Mouse (Mus musculus) intestine, embryonic 16.5 days (tissue): ENCODE measurements around the gene Bmf. TPM values are rescaled to one million over a fixed set of nuclear protein-coding genes. Genes with fewer than 3 reads are reported as not detected.
"Not testable (repeated sequence)": the region's sequence is repeated elsewhere in the genome, so short reads cannot be mapped to it uniquely, and the experiment has no call there.

Experiments used
- ATAC-seq: fragments of 200-750 bp; cut with Nextera tagmentation; 2 replicates; pipeline ENCODE4 v1.8.0; 2017; ENCODE audit warnings: moderate TSS enrichment, moderate library complexity
- H3K27ac ChIP-seq: fragments of 300-500 bp; sonication (generic); 2 replicates; pipeline ENCODE4 v1.5.1; 2014; ENCODE audit warnings: mild to moderate bottlenecking, low read length
- H3K27me3 ChIP-seq: fragments of 300-500 bp; sonication (generic); replicated peaks from 2 replicates; pipeline ENCODE4 v1.6.1; 2014; ENCODE audit warnings: low read length, control low read depth, mixed read lengths; ENCODE audit not compliant: control insufficient read depth, insufficient read depth
- H3K36me3 ChIP-seq: fragments of 300-500 bp; sonication (generic); 2 replicates; pipeline ENCODE4 v1.6.1; 2014; ENCODE audit warnings: low read length, control low read depth; ENCODE audit not compliant: control insufficient read depth, insufficient read depth
- H3K4me1 ChIP-seq: fragments of 300-500 bp; sonication (generic); 2 replicates; pipeline ENCODE4 v1.6.1; 2014; ENCODE audit warnings: low read length, control low read depth, mixed read lengths; ENCODE audit not compliant: control insufficient read depth, insufficient read depth
- H3K4me2 ChIP-seq: fragments of 300-500 bp; sonication (generic); 2 replicates; pipeline ENCODE4 v1.6.1; 2014; ENCODE audit warnings: low read depth, low read length, control low read depth
- H3K4me3 ChIP-seq: fragments of 300-500 bp; sonication (generic); 2 replicates; pipeline ENCODE4 v1.5.1; 2014; ENCODE audit warnings: mild to moderate bottlenecking, low read length
- H3K9ac ChIP-seq: fragments of 300-500 bp; sonication (generic); 2 replicates; pipeline ENCODE4 v1.6.1; 2014; ENCODE audit warnings: low read depth, low read length
- H3K9me3 ChIP-seq: fragments of 300-500 bp; sonication (generic); 2 replicates; pipeline ENCODE4 v1.6.1; 2016; ENCODE audit warnings: low read length, control low read depth; ENCODE audit not compliant: control insufficient read depth
- WGBS: fragments of 180-500 bp; shearing (Covaris S2); extraction: QIAGEN DNeasy Blood & Tissue Kit; methylation state at CpG from one replicate; pipeline ENCODE4 v1.1.7; 2014; 5-methylcytosine and 5-hydroxymethylcytosine counted together
- polyA plus RNA-seq: library from polyadenylated mRNA; unstranded; fragments of >200 nt; fragmentation: Nextera tagmentation; extraction: Ambion mirVana; gene quantifications from 2 replicates; pipeline ENCODE4 v1.2.1, GENCODE M21; 2015

Gene Bmf
- polyA plus RNA-seq, 1 experiment from 2014 or later: 2.3 TPM

DNA sequence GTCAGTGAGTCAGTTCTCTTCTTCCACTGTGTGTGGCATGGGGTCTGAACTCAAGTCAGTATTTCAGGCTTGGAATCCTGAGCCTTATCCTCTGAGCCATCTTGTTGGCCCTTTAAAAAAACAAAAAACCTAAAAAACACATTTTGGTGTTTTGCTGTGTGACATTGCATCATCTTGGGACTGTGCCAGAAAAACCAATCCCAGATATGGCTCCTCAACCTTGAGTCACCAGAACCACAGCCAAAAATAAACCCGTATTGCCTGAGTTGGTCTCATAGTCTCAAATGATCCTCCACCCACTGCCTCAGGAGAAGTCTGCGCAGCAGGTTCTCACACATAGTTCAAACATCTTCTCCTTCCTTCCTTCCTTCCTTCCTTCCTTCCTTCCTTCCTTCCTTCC is 21.5 kb upstream of the Bmf start:
- Histone ChIP-seq H3K36me3 (no peaks in the 10 kb centered on the region), H3K9me3 (no peaks in the 10 kb centered on the region), H3K27me3 (no peaks in the 10 kb centered on the region), H3K4me3 (no peak overlapping the region), H3K9ac (no peak overlapping the region), H3K4me1 (no peaks in the 10 kb centered on the region), H3K27ac (no peak overlapping the region), H3K4me2 (no peak overlapping the region)
- 84% methylated on average over 2 of the region's 2 CpGs for WGBS
- ATAC-seq: no peak

DNA sequence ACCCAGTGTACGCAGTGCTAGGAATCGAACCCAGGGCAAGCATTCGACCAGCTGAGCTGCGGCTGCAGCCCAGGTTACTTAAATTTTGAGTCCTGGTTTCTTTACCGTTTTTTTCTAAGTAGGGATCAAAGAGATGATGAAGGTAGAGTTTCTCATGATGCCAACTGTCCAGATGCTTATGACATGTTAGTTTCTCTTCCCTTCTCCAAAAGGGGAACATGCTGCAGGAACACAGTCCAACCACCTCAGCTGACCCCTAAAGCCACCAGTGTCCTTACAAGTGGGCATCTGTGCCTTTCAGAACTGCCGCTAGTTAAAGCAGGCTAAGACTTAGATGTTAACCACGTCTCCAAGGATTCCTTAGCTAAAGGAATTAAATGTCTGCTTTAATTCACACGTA is 17.7 kb upstream of the Bmf start:
- Histone ChIP-seq H3K4me2 (no peak overlapping the region), H3K27ac (no peak overlapping the region), H3K27me3 (no peaks in the 10 kb centered on the region), H3K4me3 (no peak overlapping the region), H3K36me3 (no peaks in the 10 kb centered on the region), H3K4me1 (no peaks in the 10 kb centered on the region), H3K9ac (no peak overlapping the region), H3K9me3 (no peaks in the 10 kb centered on the region)
- 88% methylated on average over 8 of the region's 8 CpGs for WGBS
- no peak for ATAC-seq

GRCm38 (mm10) chr2:118562431-118562830 is 12.9 kb upstream of the Bmf start:
- Histone ChIP-seq H3K4me1 (no peaks in the 10 kb centered on the region), H3K9me3 (no peaks in the 10 kb centered on the region), H3K27me3 (no peaks in the 10 kb centered on the region), H3K4me3 (no peak overlapping the region), H3K4me2 (no peak overlapping the region), H3K9ac (no peak overlapping the region), H3K36me3 (no peaks in the 10 kb centered on the region), H3K27ac (no peak overlapping the region)
- ATAC-seq: no peak
- WGBS: 87% methylated on average over 3 of the region's 3 CpGs

- Histone ChIP-seq H3K4me2 (no peak overlapping the region), H3K4me1 (no peaks in the 10 kb centered on the region), H3K9ac (no peak overlapping the region), H3K4me3 (no peak overlapping the region), H3K27me3 (no peaks in the 10 kb centered on the region), H3K36me3 (no peaks in the 10 kb centered on the region), H3K9me3 (no peaks in the 10 kb centered on the region), H3K27ac (no peak overlapping the region)
- WGBS: 85% methylated on average over 4 of the region's 4 CpGs
- ATAC-seq: no peak
Observed at GRCm38 (mm10) chr2:118562015-118562414, 12.5 kb upstream of the Bmf start.

DNA sequence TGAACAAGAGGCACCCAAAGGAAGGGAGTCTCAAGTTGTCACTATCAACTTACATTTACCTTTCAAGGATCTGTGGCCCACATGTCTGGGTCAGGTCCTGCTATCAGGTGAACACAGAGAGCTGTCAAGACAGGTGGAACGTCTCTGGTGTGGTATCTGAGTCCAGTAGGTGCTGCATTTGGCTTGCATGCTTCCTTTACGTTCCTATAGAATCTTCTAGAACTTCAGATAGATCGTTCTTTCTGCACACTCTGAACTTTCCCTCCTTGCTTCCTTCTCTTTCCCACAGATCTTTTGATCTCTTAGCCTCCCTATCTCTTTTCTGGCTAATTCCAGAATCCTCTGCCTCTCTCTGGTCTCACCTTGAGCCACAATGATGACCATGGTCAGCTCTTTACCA is 8.9 kb upstream of the Bmf start:
- H3K27me3 ChIP-seq: no peaks in the 10 kb centered on the region
- ATAC-seq: no peak
- H3K36me3 ChIP-seq: no peaks in the 10 kb centered on the region
- H3K4me3 ChIP-seq: no peak overlapping the region
- H3K4me1 ChIP-seq: no peaks in the 10 kb centered on the region
- 92% methylated on average over 3 of the region's 3 CpGs for WGBS
- H3K9ac ChIP-seq: no peak overlapping the region
- H3K9me3 ChIP-seq: no peaks in the 10 kb centered on the region
- no peak overlapping the region for H3K4me2 ChIP-seq
- no peak overlapping the region for H3K27ac ChIP-seq

GRCm38 (mm10) chr2:118554356-118554990 is 5.0 kb upstream of the Bmf start:
- peak overlapping the region; percentile 45 for H3K4me3 ChIP-seq
- not testable (repeated sequence) for H3K36me3 ChIP-seq, H3K9me3 ChIP-seq, H3K27me3 ChIP-seq, H3K4me1 ChIP-seq
- H3K4me2 ChIP-seq: peak overlapping the region; percentile 19
- peak overlapping the region; percentile 58 for H3K9ac ChIP-seq
- peak overlapping the region; percentile 60 for H3K27ac ChIP-seq
- 54% methylated on average over 14 of the region's 17 CpGs for whole genome bisulfite sequencing
- ATAC-seq: peak; percentile 71

GRCm38 (mm10) chr2:118551606-118552005 is 2.1 kb upstream of the Bmf start:
- H3K4me3 ChIP-seq: no peak overlapping the region
- H3K27me3 ChIP-seq: no peaks in the 10 kb centered on the region
- no peak overlapping the region for H3K9ac ChIP-seq
- WGBS: 61% methylated on average over 2 of the region's 2 CpGs
- H3K27ac ChIP-seq: no peak overlapping the region
- H3K4me1 ChIP-seq: peaks cover 28% of the 10 kb centered on the region
- no peak for ATAC-seq
- H3K9me3 ChIP-seq: no peaks in the 10 kb centered on the region; the same call in 1 of the 2 replicates
- H3K36me3 ChIP-seq: no peaks in the 10 kb centered on the region
- H3K4me2 ChIP-seq: no peak overlapping the region

- under 1% methylated on average over 18 of the region's 18 CpGs for WGBS
- H3K9me3 ChIP-seq: no peaks in the 10 kb centered on the region; the same call in 1 of the 2 replicates
- H3K9ac ChIP-seq: peak overlapping the region; percentile 87
- peak overlapping the region; percentile 91 for H3K4me3 ChIP-seq
- peak overlapping the region; percentile 97 for H3K4me2 ChIP-seq
- peaks cover 58% of the 10 kb centered on the region for H3K4me1 ChIP-seq
- no peak for ATAC-seq
- H3K36me3 ChIP-seq: no peaks in the 10 kb centered on the region
- H3K27ac ChIP-seq: peak overlapping the region; percentile 50; the same call in 1 of the 2 replicates
- no peaks in the 10 kb centered on the region for H3K27me3 ChIP-seq
Observed at GRCm38 (mm10) chr2:118548421-118549221, 866 bp downstream of the Bmf start.

- no peaks in the 10 kb centered on the region; the same call in 1 of the 2 replicates for H3K9me3 ChIP-seq
- H3K4me3 ChIP-seq: peak overlapping the region; percentile 91
- H3K4me1 ChIP-seq: peaks cover 68% of the 10 kb centered on the region
- peak overlapping the region; percentile 77 for H3K27ac ChIP-seq
- peak overlapping the region; percentile 75 for H3K9ac ChIP-seq
- WGBS: 11% methylated on average over 9 of the region's 9 CpGs
- H3K36me3 ChIP-seq: no peaks in the 10 kb centered on the region
- no peaks in the 10 kb centered on the region for H3K27me3 ChIP-seq
- ATAC-seq: no peak
- H3K4me2 ChIP-seq: peak overlapping the region; percentile 97
Observed at GRCm38 (mm10) chr2:118547541-118548016, 1.9 kb downstream of the Bmf start.
